Mouse (Mus musculus) mouse trophoblast stem cell (cell line): ENCODE measurements around the gene Gm13084.
"Not testable (repeated sequence)": the region's sequence is repeated elsewhere in the genome, so short reads cannot be mapped to it uniquely, and the experiment has no call there.

Experiments used
- in situ Hi-C, 2 experiments: fragments of 300-500 bp; cut with MseI, MboI; formaldehyde crosslinking; loops; 2 replicates in 1 of 2; 3 replicates in 1 of 2; pipeline ENCODE4 v1.15.1; 2025

The Gm13084 gene

GRCm38 (mm10) chr4:143815993-143816392 lies at the start of gene Gm13084:
Gene Gm13084, minus strand, starts transcription at chr4:143816093.
- in situ Hi-C loops: loop anchor here in 1 of 2 experiments (5.0 kb wide), 1 partner anchor 376 kb away; the partner anchor contains the start of gene Oog2

- in situ Hi-C loops: not testable (repeated sequence)
Measured at GRCm38 (mm10) chr4:143846197-143846596, 30.3 kb upstream of the Gm13084 start, which contains the start of gene Gm13103. Gene Gm13103, plus strand, starts transcription at chr4:143846497.

- in situ Hi-C loops: not testable (repeated sequence)
Measured at GRCm38 (mm10) chr4:143789052-143789451, 26.8 kb downstream of the Gm13084 start, which contains the start of gene Gm13023. Gene Gm13023, plus strand, starts transcription at chr4:143789352.
